Mouse (Mus musculus) embryonic facial prominence, embryonic 10.5 days (tissue): Measurements from ENCODE around the gene Pik3cg. TPM values are rescaled to one million over a fixed set of nuclear protein-coding genes. Genes with fewer than 3 reads are reported as not detected.

Experiments used
- DNase-seq: peaks from one replicate; pipeline ENCODE4 v3.0.0-alpha.2; 2017; ENCODE audit warnings: low spot score
- H3K27ac ChIP-seq: fragments of 300-500 bp; sonication (generic); replicated peaks from 2 replicates; pipeline ENCODE4 v1.5.1; 2016; ENCODE audit warnings: mild to moderate bottlenecking
- H3K27me3 ChIP-seq: fragments of 300-500 bp; sonication (generic); replicated peaks from 2 replicates; pipeline ENCODE4 v1.6.1; 2016; ENCODE audit warnings: low read depth, mild to moderate bottlenecking; ENCODE audit not compliant: poor library complexity, severe bottlenecking
- H3K36me3 ChIP-seq: fragments of 300-500 bp; sonication (generic); replicated peaks from 2 replicates; pipeline ENCODE4 v1.6.1; 2016; ENCODE audit warnings: mild to moderate bottlenecking, moderate library complexity
- H3K4me1 ChIP-seq: fragments of 300-500 bp; sonication (generic); 2 replicates; pipeline ENCODE4 v1.6.1; 2016
- H3K4me3 ChIP-seq: fragments of 300-500 bp; sonication (generic); 2 replicates; pipeline ENCODE4 v1.5.1; 2016; ENCODE audit warnings: mild to moderate bottlenecking, moderate library complexity
- H3K9me3 ChIP-seq: fragments of 300-500 bp; sonication (generic); 2 replicates; pipeline ENCODE4 v1.6.1; 2016; ENCODE audit warnings: mild to moderate bottlenecking
- WGBS: fragments of 180-500 bp; shearing (Covaris S2); methylation state at CpG from one replicate; pipeline ENCODE4 v1.1.7; 2016; 5-methylcytosine and 5-hydroxymethylcytosine counted together
- polyA plus RNA-seq: library from polyadenylated mRNA; unstranded; fragments of >200 nt; fragmentation: Nextera tagmentation; extraction: Ambion mirVana; gene quantifications from 2 replicates; pipeline ENCODE4 v1.2.1, GENCODE M21; 2016

Pik3cg gene
- polyA plus RNA-seq, 1 experiment from 2014 or later = 1.0 TPM

DNA sequence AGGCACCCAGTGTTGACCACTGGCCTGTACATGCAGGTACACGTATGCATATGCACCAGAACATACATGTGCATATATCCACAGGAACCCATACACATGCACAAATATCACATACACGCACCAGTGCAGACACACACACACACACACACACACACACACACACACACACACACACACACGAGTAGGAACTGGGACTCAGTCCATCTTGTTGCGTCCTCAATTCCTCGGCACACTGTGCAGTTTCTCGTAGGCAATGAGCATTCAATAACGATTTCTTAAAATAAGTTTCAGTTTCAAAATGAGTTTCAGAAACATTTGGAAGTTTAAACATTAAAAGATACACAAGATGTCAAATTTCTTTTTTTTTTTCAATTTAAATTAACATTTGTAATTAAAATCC lies 35.6 kb downstream of the Pik3cg start:
- H3K4me1 ChIP-seq = peaks cover 5% of the 10 kb centered on the region; the same call in 1 of the 2 replicates
- DNase-seq = no peak

DNA sequence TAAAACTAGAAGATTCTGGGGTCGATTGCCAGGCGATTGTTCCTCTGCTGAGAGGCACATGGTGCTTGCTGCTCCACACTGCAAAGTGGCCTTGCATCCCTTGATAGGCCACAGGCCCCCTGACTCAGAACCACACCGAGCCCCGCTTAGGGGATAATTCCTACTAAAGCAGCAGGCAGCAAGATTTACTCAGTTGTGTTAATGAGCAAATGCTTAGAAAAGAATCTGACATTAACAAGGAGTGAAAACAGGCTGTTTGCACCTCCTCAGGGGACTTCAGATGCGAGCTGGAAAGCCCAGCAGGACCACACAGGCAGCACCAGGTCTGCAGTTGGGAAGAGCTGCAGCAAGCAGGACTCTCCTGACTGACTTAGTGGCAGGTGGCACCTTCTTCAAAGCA lies 39.3 kb downstream of the Pik3cg start:
- no peaks in the 10 kb centered on the region for H3K9me3 ChIP-seq
- no peak overlapping the region for H3K27ac ChIP-seq
- no peaks in the 10 kb centered on the region for H3K36me3 ChIP-seq
- H3K27me3 ChIP-seq = 0 out of 2 replicates have a peak, but pooled peaks cover 9% of the 10 kb centered on the region
- 10% methylated on average over 5 of the region's 5 CpGs for WGBS
- H3K4me1 ChIP-seq = peaks cover 5% of the 10 kb centered on the region; the same call in 1 of the 2 replicates
- no peak for DNase-seq
- H3K4me3 ChIP-seq = no peak overlapping the region

More for the DNA sequence above, 35.6 kb downstream of the Pik3cg start:
- Histone ChIP-seq H3K36me3 (no peaks in the 10 kb centered on the region), H3K27ac (no peak overlapping the region), H3K27me3 (0 out of 2 replicates have a peak, but pooled peaks cover 9% of the 10 kb centered on the region), H3K4me3 (no peak overlapping the region), H3K9me3 (no peaks in the 10 kb centered on the region)
- WGBS = 93% methylated on average over 7 of the region's 7 CpGs

DNA sequence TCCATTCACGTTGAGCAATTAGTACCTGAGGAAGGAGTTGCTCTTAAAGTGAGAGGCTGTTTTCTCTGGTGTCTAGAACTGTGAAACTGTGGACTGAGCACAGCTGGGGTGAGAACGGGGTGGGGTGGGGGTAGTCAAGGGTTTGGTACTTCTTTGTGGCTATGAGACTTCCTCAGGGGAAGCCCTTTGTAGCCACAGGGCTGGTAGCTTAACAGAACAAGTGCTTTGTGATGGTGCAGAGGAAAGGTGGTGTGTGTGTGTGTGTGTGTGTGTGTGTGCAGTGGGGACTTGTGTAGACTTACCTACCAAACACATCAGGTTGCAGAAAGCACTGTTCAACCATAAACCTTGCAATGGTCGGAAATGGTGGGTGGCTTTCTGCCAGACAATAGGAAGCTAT lies 39.7 kb downstream of the Pik3cg start:
- Histone ChIP-seq H3K4me1 (peaks cover 5% of the 10 kb centered on the region; the same call in 1 of the 2 replicates), H3K36me3 (no peaks in the 10 kb centered on the region), H3K9me3 (no peaks in the 10 kb centered on the region), H3K4me3 (no peak overlapping the region), H3K27ac (no peak overlapping the region), H3K27me3 (0 out of 2 replicates have a peak, but pooled peaks cover 9% of the 10 kb centered on the region)
- WGBS = 19% methylated on average over 3 of the region's 3 CpGs
- no peak for DNase-seq

DNA sequence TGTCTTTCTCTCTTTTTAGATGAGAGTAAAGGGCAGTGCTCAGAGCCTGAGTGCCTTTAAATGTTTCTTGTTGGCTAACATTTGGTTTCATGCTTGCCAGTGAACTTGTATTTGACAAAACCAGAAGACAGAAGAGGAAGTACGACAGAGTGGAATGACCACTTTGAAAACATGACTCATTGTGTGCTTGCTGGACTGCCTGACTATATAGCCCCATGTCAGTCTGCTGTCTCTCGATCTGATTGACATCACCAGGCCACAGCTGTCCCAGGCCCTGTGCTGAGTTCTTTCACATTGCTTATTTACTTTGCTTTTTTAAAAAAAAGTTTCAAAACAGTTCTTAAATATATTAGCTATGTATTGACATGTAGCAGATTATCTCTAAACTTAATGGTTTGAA lies 44.8 kb downstream of the Pik3cg start:
- 0 out of 2 replicates have a peak, but pooled peaks cover 4% of the 10 kb centered on the region for H3K4me1 ChIP-seq
- DNase-seq = no peak
- WGBS = 83% methylated on average over 2 of the region's 2 CpGs
- no peaks in the 10 kb centered on the region for H3K9me3 ChIP-seq
- no peak overlapping the region for H3K27ac ChIP-seq
- no peak overlapping the region for H3K4me3 ChIP-seq
- 0 out of 2 replicates have a peak, but pooled peaks cover 1% of the 10 kb centered on the region for H3K27me3 ChIP-seq
- no peaks in the 10 kb centered on the region for H3K36me3 ChIP-seq

DNA sequence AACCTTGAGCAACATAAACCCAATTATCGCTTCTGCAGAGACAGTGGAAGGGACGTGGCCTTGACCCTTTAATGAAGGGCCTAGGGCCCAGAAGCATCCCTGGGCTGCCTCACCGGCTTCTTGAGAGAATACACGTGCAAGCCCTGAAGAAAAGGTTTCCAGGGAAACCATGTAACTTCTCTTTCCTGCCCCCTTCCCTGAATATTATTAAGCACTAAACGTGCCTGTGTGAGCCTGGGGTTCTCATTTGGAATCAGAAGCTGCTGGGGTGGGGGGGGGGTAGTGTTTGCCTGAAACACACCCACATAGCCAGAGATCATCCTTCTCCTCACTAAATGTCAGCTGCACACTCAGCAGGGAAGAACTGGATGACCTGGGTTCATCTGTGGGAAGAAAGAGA lies 49.7 kb downstream of the Pik3cg start:
- WGBS = 45% methylated on average over 5 of the region's 5 CpGs
- DNase-seq = no peak
- Histone ChIP-seq H3K4me1 (0 out of 2 replicates have a peak, but pooled peaks cover 6% of the 10 kb centered on the region), H3K27ac (no peak overlapping the region), H3K9me3 (no peaks in the 10 kb centered on the region), H3K4me3 (no peak overlapping the region), H3K27me3 (no peaks in the 10 kb centered on the region), H3K36me3 (no peaks in the 10 kb centered on the region)

DNA sequence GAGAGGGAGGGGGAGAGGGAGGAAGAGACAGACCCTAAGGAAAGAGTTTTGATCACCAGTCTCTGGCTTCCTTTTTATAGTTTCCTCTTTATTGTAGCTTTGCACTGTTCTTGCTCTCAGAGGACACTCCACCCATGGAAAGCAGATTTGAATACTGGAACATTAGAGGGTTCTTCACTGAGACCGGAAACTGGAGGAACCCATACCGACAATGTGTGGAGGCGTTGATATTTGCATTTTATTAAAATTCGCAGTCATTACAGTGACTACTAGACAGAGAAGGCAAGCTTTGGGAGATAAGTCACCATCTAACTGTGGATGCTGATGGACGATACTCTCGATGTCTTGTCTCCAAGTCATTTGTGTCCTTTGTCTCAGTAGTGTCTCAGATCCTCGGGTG lies 61.9 kb downstream of the Pik3cg start:
- Histone ChIP-seq H3K27ac (no peak overlapping the region), H3K36me3 (no peaks in the 10 kb centered on the region), H3K4me3 (no peak overlapping the region), H3K27me3 (no peaks in the 10 kb centered on the region), H3K4me1 (no peaks in the 10 kb centered on the region), H3K9me3 (no peaks in the 10 kb centered on the region)
- WGBS = 92% methylated on average over 7 of the region's 7 CpGs
- no peak for DNase-seq

DNA sequence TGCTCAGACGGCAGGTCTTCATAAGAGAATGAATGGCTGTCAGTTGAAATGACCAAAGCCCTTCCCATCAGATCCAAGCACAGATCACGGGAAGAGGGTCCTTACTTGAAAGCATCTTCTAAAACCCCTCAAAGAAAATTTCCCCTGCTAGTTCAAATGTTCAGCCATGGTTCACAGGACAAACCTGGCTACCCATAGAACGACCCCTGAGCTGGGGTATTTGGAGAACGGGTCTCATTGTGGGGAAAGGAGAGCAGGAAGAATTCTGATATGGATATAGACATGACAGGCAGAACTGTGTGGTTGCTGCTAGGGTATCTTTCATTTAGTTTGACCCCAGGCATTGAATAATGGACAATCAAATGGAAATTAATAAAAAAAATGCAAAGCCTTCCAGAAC lies 62.8 kb downstream of the Pik3cg start:
- Histone ChIP-seq H3K9me3 (no peaks in the 10 kb centered on the region), H3K36me3 (no peaks in the 10 kb centered on the region), H3K4me1 (no peaks in the 10 kb centered on the region), H3K4me3 (no peak overlapping the region), H3K27ac (no peak overlapping the region), H3K27me3 (no peaks in the 10 kb centered on the region)
- no peak for DNase-seq
- WGBS = 84% methylated on average over 4 of the region's 4 CpGs

DNA sequence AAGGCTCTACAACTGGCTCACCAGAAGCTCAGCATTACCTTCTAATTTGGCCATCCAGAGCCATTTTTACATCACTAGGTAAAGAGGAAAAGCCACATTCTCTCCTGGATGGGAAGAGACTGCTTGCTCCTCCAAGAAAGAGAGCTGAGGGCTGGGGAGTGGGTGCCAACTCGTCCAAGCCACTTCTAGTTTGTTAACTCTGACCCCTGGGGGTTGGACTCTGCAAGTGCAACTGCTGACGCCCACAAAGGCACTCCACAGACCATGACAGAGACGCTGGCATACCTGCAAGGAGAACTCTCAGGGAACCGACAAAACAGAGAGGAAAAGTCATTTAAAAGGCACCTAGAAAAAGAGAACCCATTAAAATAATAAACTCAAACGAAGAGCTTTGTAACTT lies 63.9 kb downstream of the Pik3cg start:
- no peaks in the 10 kb centered on the region for H3K4me1 ChIP-seq
- H3K27ac ChIP-seq = no peak overlapping the region
- H3K9me3 ChIP-seq = no peaks in the 10 kb centered on the region
- H3K4me3 ChIP-seq = no peak overlapping the region
- H3K36me3 ChIP-seq = no peaks in the 10 kb centered on the region
- WGBS = 6% methylated on average over 5 of the region's 5 CpGs
- DNase-seq = peak; percentile 79
- no peaks in the 10 kb centered on the region for H3K27me3 ChIP-seq

DNA sequence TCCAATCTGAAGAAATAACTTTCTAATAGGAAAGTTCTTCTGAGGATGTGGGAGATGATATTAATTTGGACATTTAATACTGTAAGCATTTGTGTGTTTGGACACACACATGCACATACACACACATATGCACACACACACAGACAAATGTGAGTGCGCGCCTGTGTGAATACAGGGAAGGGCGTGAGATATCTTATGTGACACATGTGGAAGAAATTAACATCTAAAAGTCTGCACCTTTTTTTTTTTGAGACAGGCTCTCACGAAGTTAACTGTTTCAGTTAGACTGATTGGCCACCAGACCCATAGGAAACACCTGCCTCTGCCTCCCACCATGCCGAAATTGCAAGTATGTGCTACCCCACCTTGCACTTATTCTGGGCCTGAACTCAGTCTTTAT lies 64.7 kb downstream of the Pik3cg start:
- Histone ChIP-seq H3K27me3 (no peaks in the 10 kb centered on the region), H3K4me1 (no peaks in the 10 kb centered on the region), H3K4me3 (no peak overlapping the region), H3K9me3 (no peaks in the 10 kb centered on the region), H3K27ac (no peak overlapping the region), H3K36me3 (no peaks in the 10 kb centered on the region)
- no peak for DNase-seq
- WGBS = 70% methylated on average over 5 of the region's 5 CpGs

DNA sequence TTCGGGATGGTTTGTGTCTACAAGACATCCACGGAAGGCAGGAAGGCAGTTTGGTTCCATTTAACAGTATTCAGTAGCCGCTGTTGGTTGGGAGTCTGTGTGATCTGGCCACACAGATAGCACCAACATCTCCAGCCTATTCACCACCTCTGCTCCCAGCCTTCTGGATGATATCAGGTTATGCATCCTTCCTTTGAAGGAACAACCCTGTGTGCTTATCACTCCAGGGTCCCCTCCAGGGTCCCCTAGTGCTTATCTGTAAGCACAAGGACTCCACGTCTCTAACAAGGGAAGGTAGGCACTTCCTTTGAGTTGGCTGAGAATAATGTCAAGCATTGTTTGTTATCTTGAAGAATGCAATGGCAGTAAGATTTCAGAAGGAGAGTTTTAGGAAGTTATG lies 65.3 kb downstream of the Pik3cg start:
- no peak overlapping the region for H3K27ac ChIP-seq
- 66% methylated on average over 4 of the region's 4 CpGs for WGBS
- no peaks in the 10 kb centered on the region for H3K9me3 ChIP-seq
- no peaks in the 10 kb centered on the region for H3K27me3 ChIP-seq
- no peaks in the 10 kb centered on the region for H3K36me3 ChIP-seq
- peaks cover 3% of the 10 kb centered on the region; the same call in 1 of the 2 replicates for H3K4me1 ChIP-seq
- no peak overlapping the region for H3K4me3 ChIP-seq
- DNase-seq = no peak

DNA sequence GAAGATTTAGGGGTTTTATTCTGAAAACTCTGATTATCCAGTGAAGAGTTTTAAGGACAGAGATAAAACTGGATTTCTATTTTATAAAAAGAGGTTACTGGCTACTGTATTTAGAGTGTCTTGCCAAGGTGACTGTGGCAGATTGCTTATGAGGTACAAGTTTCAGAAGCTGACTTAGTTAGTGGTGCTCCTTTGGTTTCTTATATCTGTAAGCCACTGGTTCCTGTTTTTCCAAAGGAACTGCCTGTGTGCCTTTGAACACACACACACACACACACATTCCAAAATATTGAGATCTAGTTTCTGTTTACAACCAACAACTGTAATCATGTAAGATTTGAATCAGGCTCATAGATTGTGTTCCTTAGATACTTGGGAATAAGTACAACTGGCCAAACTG lies 66.7 kb downstream of the Pik3cg start:
- Histone ChIP-seq H3K4me3 (no peak overlapping the region), H3K9me3 (no peaks in the 10 kb centered on the region), H3K36me3 (no peaks in the 10 kb centered on the region), H3K4me1 (peaks cover 4% of the 10 kb centered on the region; the same call in 1 of the 2 replicates), H3K27me3 (no peaks in the 10 kb centered on the region), H3K27ac (no peak overlapping the region)
- no peak for DNase-seq

DNA sequence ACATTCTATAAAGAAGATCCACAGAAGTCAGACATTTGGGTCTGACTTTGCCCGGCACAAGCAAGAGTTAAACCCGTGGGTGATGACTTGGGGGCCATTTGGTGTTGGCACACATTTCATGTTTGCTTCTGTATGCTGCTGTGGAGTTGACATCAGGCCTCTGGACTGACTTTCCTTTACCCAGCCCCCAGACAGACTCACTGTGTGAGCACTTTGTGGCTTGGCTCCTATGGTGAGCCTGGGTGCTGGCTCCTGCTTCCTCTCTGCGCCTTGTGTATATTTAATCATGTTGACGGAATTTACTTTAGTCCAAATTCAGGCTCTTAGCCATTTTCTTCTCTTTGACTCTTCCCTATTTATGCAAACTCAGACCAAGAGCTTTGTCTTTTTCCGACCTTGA lies 69.6 kb downstream of the Pik3cg start:
- 84% methylated on average over 5 of the region's 5 CpGs for WGBS
- Histone ChIP-seq H3K36me3 (no peaks in the 10 kb centered on the region), H3K9me3 (no peaks in the 10 kb centered on the region), H3K4me3 (no peak overlapping the region), H3K27me3 (no peaks in the 10 kb centered on the region), H3K27ac (no peak overlapping the region), H3K4me1 (peaks cover 4% of the 10 kb centered on the region; the same call in 1 of the 2 replicates)
- no peak for DNase-seq

DNA sequence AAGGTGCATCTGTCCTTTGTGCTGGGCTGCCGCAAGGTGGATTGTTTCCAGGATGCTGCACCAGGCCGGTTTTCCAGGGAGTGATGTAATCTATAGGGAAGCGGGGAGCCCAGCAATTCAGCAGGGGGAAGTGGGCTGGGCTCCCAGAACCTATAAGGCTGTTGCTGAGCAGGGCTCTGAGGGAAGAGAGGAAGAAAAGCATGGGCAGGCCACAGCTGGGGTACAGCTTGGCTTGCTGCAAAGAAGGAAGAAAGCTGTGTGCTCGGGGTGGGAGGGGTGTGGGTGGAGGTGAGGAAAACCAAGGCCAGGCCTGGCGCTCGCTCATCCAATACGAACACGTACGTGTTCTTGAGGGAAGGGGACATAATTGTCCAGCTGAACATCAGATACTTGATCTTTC lies 70.1 kb downstream of the Pik3cg start:
- H3K27me3 ChIP-seq = no peaks in the 10 kb centered on the region
- H3K4me3 ChIP-seq = no peak overlapping the region
- peaks cover 4% of the 10 kb centered on the region; the same call in 1 of the 2 replicates for H3K4me1 ChIP-seq
- no peaks in the 10 kb centered on the region for H3K9me3 ChIP-seq
- no peak overlapping the region for H3K27ac ChIP-seq
- 75% methylated on average over 9 of the region's 9 CpGs for WGBS
- H3K36me3 ChIP-seq = no peaks in the 10 kb centered on the region
- DNase-seq = no peak

DNA sequence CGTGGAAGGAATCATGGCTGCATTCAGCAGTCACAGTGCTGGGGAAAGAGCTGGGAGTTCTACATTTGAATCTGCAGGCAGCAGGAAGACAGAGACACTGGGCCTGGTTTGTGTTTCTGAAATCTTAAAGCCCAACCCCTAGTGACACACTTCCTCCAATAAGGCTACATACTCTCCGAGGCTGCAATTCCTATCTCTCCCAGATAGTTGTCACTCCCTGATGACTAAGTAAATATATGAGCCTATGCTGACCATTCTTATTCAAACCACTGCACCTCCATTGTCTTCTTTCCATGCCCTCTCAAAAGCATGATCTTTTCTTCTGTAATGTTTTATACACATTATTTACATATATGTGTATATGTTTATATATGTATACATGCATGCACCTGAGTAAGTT lies 70.9 kb downstream of the Pik3cg start:
- Histone ChIP-seq H3K9me3 (no peaks in the 10 kb centered on the region), H3K4me3 (no peak overlapping the region), H3K27me3 (no peaks in the 10 kb centered on the region), H3K36me3 (no peaks in the 10 kb centered on the region), H3K27ac (no peak overlapping the region), H3K4me1 (peaks cover 10% of the 10 kb centered on the region)
- no peak for DNase-seq
- WGBS = 85% methylated on average over 2 of the region's 2 CpGs
